Mouse (Mus musculus): ENCODE measurements at regions not wholly inside any gene's neighbourhood (a gene's known extent, or its start where the extent isn't known, plus 50 kb on each side); places are given as distances from the start of the nearest gene placed in this dataset.

- DNase-seq (ENCODE audit: low read depth, low spot score) = peak; percentile 39
Measured at GRCm38 (mm10) chrX:56276348-56276747, 63.7 kb upstream of the Gm773 start.

GRCm38 (mm10) chrX:56274170-56274569, 61.5 kb upstream of the Gm773 start:
- DNase-seq (ENCODE audit: low read depth, low spot score) = peak; percentile 82

- DNase-seq (ENCODE audit: low read depth, low spot score) = no peak
Measured at GRCm38 (mm10) chrX:56269706-56270105, 57.0 kb upstream of the Gm773 start.

All from 3T3-L1 (cell line).